Mouse (Mus musculus): ENCODE measurements around the gene Suox. TPM values are rescaled to one million over a fixed set of nuclear protein-coding genes. Genes with fewer than 3 reads are reported as not detected.

Gene Suox
- polyA plus RNA-seq, 1 experiment from 2014 or later = 12.3 TPM

DNA sequence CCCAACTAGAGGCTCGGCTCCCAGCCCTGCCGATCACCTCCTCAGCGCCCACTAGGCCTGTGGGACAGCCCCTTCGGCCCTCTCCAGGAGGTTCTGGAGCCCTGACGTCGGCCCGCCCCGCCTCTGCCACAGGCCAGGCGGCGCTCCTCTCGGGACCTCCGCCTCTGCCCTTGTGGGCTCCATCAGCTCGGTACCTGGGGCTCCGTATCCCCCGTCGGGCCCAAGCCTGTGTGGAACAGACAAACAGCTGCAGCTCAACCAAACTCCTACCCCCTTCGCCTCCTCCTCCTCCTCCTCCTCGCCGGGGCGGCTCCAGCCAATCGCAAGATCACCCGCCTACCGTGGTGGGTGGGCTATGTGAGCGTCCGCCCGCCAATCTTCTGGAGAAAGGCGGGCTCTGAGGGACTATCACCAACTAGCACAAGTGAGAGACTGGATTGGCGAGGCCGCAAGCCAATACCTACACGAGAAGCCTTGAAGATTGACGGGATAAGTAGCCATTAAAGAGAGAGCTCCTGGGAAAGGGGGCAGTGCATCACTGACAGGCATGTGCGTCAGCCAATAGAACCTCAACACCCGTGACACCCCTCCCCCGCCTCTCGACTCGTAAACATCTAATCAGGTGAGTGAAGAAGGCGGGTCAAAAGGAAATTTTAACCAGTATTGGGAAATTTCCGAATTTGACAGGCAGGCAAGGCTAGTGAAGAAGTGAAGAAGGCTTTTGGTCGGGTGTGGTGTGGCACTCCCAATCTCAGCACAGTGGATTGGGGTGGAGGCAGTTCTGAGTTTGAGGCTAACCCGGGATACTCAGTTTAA lies 22.3 kb upstream of the Suox start, which contains the start of gene Rab5b:
Gene Rab5b (minus strand): TSS at position 273 of the 816 bp plus-strand sequence.
- 0 out of 2 replicates have a peak, but pooled peaks cover 4% of the 10 kb centered on the region for H3K4me1 ChIP-seq (ENCODE audit: insufficient read depth, low read depth, low read length)
- no peaks in the 10 kb centered on the region for H3K9me3 ChIP-seq (ENCODE audit: low read length)
- ATAC-seq (peak; percentile 97), DNase-seq (ENCODE audit: low spot score) (peak; percentile 100)
- H3K27me3 ChIP-seq (replicated peaks; ENCODE audit: insufficient read depth, low read length) = no peaks in the 10 kb centered on the region
- peaks cover 13% of the 10 kb centered on the region for H3K36me3 ChIP-seq (ENCODE audit: insufficient read depth, low read length)
- TF ChIP-seq EP300 (IDR thresholded peaks at IDR 0.05) = peak; percentile 81
- 0 out of 2 replicates have a peak, but pooled peaks have one; percentile 13 for TF ChIP-seq CTCF (IDR thresholded peaks at IDR 0.05)
- peak within 1 kb of the TSS; percentile 77 for H3K4me2 ChIP-seq (replicated peaks; ENCODE audit: low read depth, low read length)
- H3K27ac ChIP-seq (ENCODE audit: low read length) = peak within 1 kb of the TSS; percentile 99
- H3K9ac ChIP-seq (replicated peaks; ENCODE audit: low read depth) = peak within 1 kb of the TSS; percentile 96
- H3K4me3 ChIP-seq (ENCODE audit: low read depth, low read length) = peak within 1 kb of the TSS; percentile 90
- WGBS = under 1% methylated on average over 37 of the region's 40 CpGs

DNA sequence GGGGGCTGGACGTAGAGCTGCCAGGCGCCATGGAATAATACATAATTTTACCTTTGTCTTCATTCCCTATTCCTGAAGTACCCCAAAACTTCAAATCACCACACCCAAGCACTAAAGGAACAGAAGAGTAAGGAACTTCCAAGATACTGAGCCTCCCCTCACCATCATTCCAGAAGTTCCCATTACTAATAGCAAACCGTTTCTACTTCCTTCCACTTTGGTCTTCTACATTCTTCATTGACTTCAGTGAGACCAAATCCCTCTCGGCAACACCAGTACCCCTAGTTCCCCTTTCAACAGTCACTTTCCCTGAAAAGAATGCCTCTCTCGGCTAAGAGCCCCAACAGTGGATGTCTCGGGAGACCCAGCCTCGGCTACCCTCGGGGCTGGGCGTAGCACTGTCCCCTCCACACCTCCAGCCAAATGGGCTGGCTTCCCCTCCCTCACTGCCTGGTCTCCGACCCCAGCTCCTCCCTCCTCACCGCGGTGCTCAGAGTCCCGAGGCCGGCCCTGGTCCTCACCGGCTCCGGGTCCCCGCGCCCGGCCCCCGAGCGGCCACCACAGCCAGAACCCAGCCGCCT lies 21.6 kb upstream of the Suox start:
- Histone ChIP-seq H3K4me2 (replicated peaks; ENCODE audit: low read depth, low read length) (peak overlapping the region; percentile 77), H3K36me3 (ENCODE audit: insufficient read depth, low read length) (peaks cover 9% of the 10 kb centered on the region; the same call in 1 of the 2 replicates), H3K4me3 (ENCODE audit: low read depth, low read length) (peak overlapping the region; percentile 90), H3K9ac (replicated peaks; ENCODE audit: low read depth) (peak overlapping the region; percentile 96), H3K9me3 (ENCODE audit: low read length) (no peaks in the 10 kb centered on the region), H3K27ac (ENCODE audit: low read length) (peak overlapping the region; percentile 99), H3K27me3 (replicated peaks; ENCODE audit: insufficient read depth, low read length) (no peaks in the 10 kb centered on the region), H3K4me1 (ENCODE audit: insufficient read depth, low read depth, low read length) (peaks cover 4% of the 10 kb centered on the region; the same call in 1 of the 2 replicates)
- WGBS = 0% methylated on average over 14 of the region's 22 CpGs
- no peak for TF ChIP-seq EP300 (IDR thresholded peaks at IDR 0.05)
- no peak for TF ChIP-seq CTCF (IDR thresholded peaks at IDR 0.05)
- ATAC-seq (no peak), DNase-seq (ENCODE audit: low spot score) (no peak)

DNA sequence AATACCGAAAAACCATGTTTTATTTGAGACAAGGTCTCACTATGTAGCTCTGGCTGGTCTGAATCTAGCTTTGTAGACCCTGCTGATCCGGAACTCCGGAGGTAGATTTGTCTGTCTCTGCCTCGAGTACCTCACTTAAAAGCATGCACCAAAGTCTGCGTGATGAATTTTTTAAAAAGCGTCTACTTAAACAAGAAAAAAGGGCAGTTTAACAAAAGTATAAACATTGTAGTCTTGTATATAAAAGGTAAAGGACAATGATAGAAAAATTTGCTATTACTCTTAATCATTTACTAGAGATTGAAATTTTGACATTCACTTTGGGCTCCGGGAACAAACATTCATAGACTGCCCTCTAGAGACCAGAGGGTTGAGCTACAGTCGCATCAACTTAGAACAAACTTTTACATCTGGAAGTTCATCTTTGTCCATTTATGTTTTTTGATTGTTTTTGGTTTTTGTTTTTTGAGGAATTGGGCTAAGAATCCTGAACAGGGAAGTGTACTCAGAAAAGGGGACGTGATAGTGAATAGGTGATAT lies 666 bp upstream of the Suox start:
- DNase-seq (ENCODE audit: low spot score) (peak; percentile 87), ATAC-seq (peak; percentile 23; the same call in 1 of the 2 replicates)
- H3K4me2 ChIP-seq (replicated peaks; ENCODE audit: low read depth, low read length) = peak overlapping the region; percentile 80
- no peaks in the 10 kb centered on the region for H3K9me3 ChIP-seq (ENCODE audit: low read length)
- H3K9ac ChIP-seq (replicated peaks; ENCODE audit: low read depth) = no peak overlapping the region; the same call in 1 of the 2 replicates
- 2% methylated on average over 9 of the region's 9 CpGs for WGBS
- TF ChIP-seq CTCF (IDR thresholded peaks at IDR 0.05) = peak; percentile 75
- no peak for TF ChIP-seq EP300 (IDR thresholded peaks at IDR 0.05)
- peak overlapping the region; percentile 64 for H3K4me3 ChIP-seq (ENCODE audit: low read depth, low read length)
- no peaks in the 10 kb centered on the region; the same call in 1 of the 2 replicates for H3K36me3 ChIP-seq (ENCODE audit: insufficient read depth, low read length)
- H3K27ac ChIP-seq (ENCODE audit: low read length) = peak overlapping the region; percentile 75
- H3K4me1 ChIP-seq (ENCODE audit: insufficient read depth, low read depth, low read length) = peaks cover 6% of the 10 kb centered on the region; the same call in 1 of the 2 replicates
- no peaks in the 10 kb centered on the region for H3K27me3 ChIP-seq (replicated peaks; ENCODE audit: insufficient read depth, low read length)

DNA sequence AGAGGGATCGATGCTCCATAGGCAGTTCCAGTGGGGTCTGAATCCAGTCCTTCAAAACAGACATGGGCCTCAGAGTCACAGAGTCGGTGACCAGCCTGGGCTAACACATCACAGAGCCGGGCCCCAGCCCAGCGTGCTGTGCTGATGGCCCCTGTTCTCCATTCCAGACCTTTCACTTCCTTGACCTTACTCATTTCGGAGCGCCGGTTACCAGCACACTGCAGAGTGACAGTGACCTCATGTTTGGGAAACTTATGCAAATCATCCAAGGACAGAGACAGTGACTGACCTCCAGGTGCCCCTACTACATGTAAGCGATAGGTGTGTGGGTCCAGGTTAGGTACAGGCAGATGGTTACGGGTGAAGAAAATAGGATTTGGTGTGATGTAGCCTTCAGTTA lies 2.7 kb downstream of the Suox start:
- no peaks in the 10 kb centered on the region for H3K27me3 ChIP-seq (replicated peaks; ENCODE audit: insufficient read depth, low read length)
- 91% methylated on average over 9 of the region's 9 CpGs for WGBS
- no peak for TF ChIP-seq CTCF (IDR thresholded peaks at IDR 0.05)
- TF ChIP-seq EP300 (IDR thresholded peaks at IDR 0.05) = no peak
- DNase-seq (ENCODE audit: low spot score) = no peak
- no peak overlapping the region for H3K4me2 ChIP-seq (replicated peaks; ENCODE audit: low read depth, low read length)
- ATAC-seq = no peak
- H3K9ac ChIP-seq (replicated peaks; ENCODE audit: low read depth) = no peak overlapping the region
- H3K27ac ChIP-seq (ENCODE audit: low read length) = no peak overlapping the region
- H3K36me3 ChIP-seq (ENCODE audit: insufficient read depth, low read length) = no peaks in the 10 kb centered on the region
- no peaks in the 10 kb centered on the region for H3K9me3 ChIP-seq (ENCODE audit: low read length)
- H3K4me1 ChIP-seq (ENCODE audit: insufficient read depth, low read depth, low read length) = peaks cover 6% of the 10 kb centered on the region; the same call in 1 of the 2 replicates
- H3K4me3 ChIP-seq (ENCODE audit: low read depth, low read length) = no peak overlapping the region

DNA sequence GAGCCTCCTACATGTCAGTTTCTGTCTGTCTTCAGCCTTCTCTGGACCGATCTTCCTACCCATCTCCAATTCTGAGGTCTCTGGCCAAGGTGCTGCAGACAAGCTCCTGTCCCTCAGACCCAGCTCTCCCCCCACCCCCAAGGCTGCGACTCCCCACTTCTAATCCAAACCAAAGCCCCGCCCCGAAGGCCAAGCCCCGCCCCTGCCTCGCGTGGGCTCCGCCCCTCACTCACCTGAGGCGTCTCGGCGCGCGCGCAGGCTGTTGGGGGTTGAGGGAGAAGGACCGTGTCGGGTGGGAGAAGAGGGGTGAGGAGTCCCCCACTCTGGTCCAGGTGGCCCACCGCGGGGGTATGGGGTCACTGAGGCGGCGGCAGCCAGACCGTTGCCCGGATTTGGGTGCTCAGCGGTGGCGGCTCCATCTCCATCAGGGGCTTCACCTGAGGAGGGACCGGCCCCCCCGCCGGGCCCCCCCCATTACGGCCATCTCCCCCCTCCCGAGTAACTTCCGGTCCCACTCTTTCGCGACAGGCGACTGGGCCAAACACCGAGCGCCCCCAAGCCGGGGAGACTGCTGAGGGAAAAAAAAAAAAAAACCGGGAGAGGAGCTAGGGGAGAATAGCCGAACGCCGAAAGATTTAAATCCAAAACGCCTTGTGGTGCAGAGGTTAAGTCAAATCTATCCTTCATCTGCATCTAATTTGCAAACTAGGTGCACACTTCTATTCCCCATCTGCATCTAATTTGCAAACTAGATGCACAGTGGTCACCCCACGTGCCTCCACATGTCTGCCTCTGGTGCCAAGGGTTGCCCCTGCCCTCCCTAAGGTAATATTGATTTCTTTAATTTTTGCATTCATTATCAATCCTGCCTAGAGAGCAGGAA lies 4.8 kb downstream of the Suox start:
- DNase-seq (ENCODE audit: low spot score) = peak; percentile 42
- peak; percentile 49 for ATAC-seq
- WGBS = 1% methylated on average over 34 of the region's 42 CpGs

More for the DNA sequence above, 4.8 kb downstream of the Suox start:
- TF ChIP-seq EP300 (IDR thresholded peaks at IDR 0.05) = no peak
- Histone ChIP-seq H3K4me2 (replicated peaks; ENCODE audit: low read depth, low read length) (peak overlapping the region; percentile 80), H3K4me3 (ENCODE audit: low read depth, low read length) (peak overlapping the region; percentile 53), H3K4me1 (ENCODE audit: insufficient read depth, low read depth, low read length) (peaks cover 6% of the 10 kb centered on the region; the same call in 1 of the 2 replicates), H3K36me3 (ENCODE audit: insufficient read depth, low read length) (no peaks in the 10 kb centered on the region), H3K9ac (replicated peaks; ENCODE audit: low read depth) (peak overlapping the region; percentile 55), H3K9me3 (ENCODE audit: low read length) (no peaks in the 10 kb centered on the region), H3K27me3 (replicated peaks; ENCODE audit: insufficient read depth, low read length) (no peaks in the 10 kb centered on the region), H3K27ac (ENCODE audit: low read length) (peak overlapping the region; percentile 47; the same call in 1 of the 2 replicates)

Measured in lung, postnatal 0 days (tissue).